Mouse (Mus musculus) heart, embryonic 14.5 days (tissue): ENCODE data around the gene Sarnp. TPM values are rescaled to one million over a fixed set of nuclear protein-coding genes. Genes with fewer than 3 reads are reported as not detected.
"Not testable (repeated sequence)": the region's sequence is repeated elsewhere in the genome, so short reads cannot be mapped to it uniquely, and the experiment has no call there.

Experiments used
- ATAC-seq: fragments of 200-750 bp; cut with Nextera tagmentation; 2 replicates; pipeline ENCODE4 v1.8.0; 2017; ENCODE audit warnings: low read depth, moderate TSS enrichment; ENCODE audit not compliant: insufficient number of reproducible peaks, insufficient read depth, low FRiP score
- H3K27ac ChIP-seq, 2 experiments: fragments of 200-500 bp in 1 of 2; fragments of 300-500 bp in 1 of 2; sonication (generic) in 1 of 2; replicated peaks in 1 of 2; 2 replicates each; pipeline ENCODE4 v1.5.1; 2012 to 2014; ENCODE audit warnings: low read depth in 2 of 2, low read length in 2 of 2, control low read depth in 1 of 2, mild to moderate bottlenecking in 1 of 2, mixed read lengths in 1 of 2; ENCODE audit not compliant: control insufficient read depth in 1 of 2, insufficient read depth in 1 of 2
- H3K27me3 ChIP-seq: fragments of 300-500 bp; sonication (generic); 2 replicates; pipeline ENCODE4 v1.6.1; 2014; ENCODE audit warnings: mild to moderate bottlenecking, low read length, control low read depth; ENCODE audit not compliant: control insufficient read depth, insufficient read depth
- H3K36me3 ChIP-seq: fragments of 300-500 bp; sonication (generic); 2 replicates; pipeline ENCODE4 v1.6.1; 2014; ENCODE audit warnings: mild to moderate bottlenecking, control low read depth, low read length, mixed read lengths; ENCODE audit not compliant: control insufficient read depth, insufficient read depth
- H3K4me1 ChIP-seq, 2 experiments: fragments of 200-500 bp in 1 of 2; fragments of 300-500 bp in 1 of 2; sonication (generic) in 1 of 2; 2 replicates each; pipeline ENCODE4 v1.6.1; 2012 to 2014; ENCODE audit warnings: low read length in 2 of 2, control low read depth in 1 of 2, mixed read lengths in 1 of 2; ENCODE audit not compliant: control insufficient read depth in 2 of 2, insufficient read depth in 2 of 2
- H3K4me2 ChIP-seq: fragments of 300-500 bp; sonication (generic); 2 replicates; pipeline ENCODE4 v1.6.1; 2014; ENCODE audit warnings: mild to moderate bottlenecking, low read length
- H3K4me3 ChIP-seq, 2 experiments: fragments of 200-500 bp in 1 of 2; fragments of 300-500 bp in 1 of 2; sonication (generic) in 1 of 2; 2 replicates each; pipeline ENCODE4 v1.5.1; 2012 to 2014; ENCODE audit warnings: low read length in 2 of 2, mild to moderate bottlenecking in 2 of 2, control low read depth in 1 of 2, low read depth in 1 of 2, moderate library complexity in 1 of 2; ENCODE audit not compliant: control insufficient read depth in 1 of 2, insufficient read depth in 1 of 2
- H3K9ac ChIP-seq: fragments of 300-500 bp; sonication (generic); 2 replicates; pipeline ENCODE4 v1.6.1; 2014; ENCODE audit warnings: mild to moderate bottlenecking, low read length
- H3K9me3 ChIP-seq: fragments of 300-500 bp; sonication (generic); 2 replicates; pipeline ENCODE4 v1.6.1; 2016; ENCODE audit warnings: low read length, control low read depth; ENCODE audit not compliant: control insufficient read depth
- WGBS: fragments of 180-500 bp; shearing (Covaris S2); extraction: QIAGEN DNeasy Blood & Tissue Kit; methylation state at CpG from one replicate; pipeline ENCODE4 v1.1.7; 2014; 5-methylcytosine and 5-hydroxymethylcytosine counted together
- polyA plus RNA-seq: library from polyadenylated mRNA; unstranded; fragments of >200 nt; fragmentation: Nextera tagmentation; extraction: Ambion mirVana; gene quantifications from 2 replicates; pipeline ENCODE4 v1.2.1, GENCODE M21; 2014

Gene Sarnp
- polyA plus RNA-seq, 1 experiment from 2014 or later = 168 TPM

DNA sequence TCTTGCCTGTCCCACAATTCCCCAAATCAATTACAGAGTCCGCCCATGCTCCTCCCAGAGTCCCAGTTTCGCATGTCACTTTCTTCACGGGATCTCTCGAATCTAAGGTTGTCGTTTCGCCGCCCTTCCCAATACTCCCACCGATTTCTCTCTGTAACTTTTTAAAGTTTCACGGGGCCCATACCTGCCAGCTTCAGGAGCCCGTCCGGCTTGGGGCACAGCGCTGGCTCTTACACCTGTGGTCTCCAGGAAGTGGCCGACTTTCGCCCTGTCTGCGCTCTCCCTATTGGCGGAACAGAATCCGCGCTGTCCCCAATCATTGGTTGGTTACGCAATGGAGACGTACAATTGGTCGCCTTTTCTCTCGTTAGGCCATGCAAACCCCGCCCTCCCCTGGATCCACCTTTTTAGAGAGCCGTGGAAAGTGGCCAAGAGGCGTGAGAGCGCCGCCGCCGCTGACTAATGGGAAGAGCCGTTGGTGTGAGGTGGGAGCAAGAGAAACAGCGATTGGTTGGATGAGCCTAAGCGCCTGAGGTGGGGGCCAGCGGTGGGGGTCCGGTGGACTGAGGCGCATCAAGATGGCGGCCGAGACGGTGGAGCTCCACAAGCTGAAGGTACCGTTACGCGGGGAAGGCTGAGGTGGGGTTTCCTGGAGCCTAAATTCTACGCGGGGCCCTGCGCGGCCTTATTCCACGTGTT is 4.4 kb downstream of the Sarnp start, which contains the start of gene Ormdl2:
TSS of gene Ormdl2 (minus strand) at position 288 of the 699 bp plus-strand sequence.
- peak; percentile 99 for ATAC-seq
- peak within 1 kb of the TSS; percentile 79 to 91 for H3K4me3 ChIP-seq
- no peaks in the 10 kb centered on the region for H3K27me3 ChIP-seq
- peak within 1 kb of the TSS; percentile 92 for H3K9ac ChIP-seq
- peaks cover 53% of the 10 kb centered on the region for H3K36me3 ChIP-seq
- peaks cover 0 to 15% of the 10 kb centered on the region in 2 experiments; a peak in 1 of 4 replicates for H3K4me1 ChIP-seq
- H3K27ac ChIP-seq = peak within 1 kb of the TSS; percentile 55 to 69; a peak in 3 of 4 replicates
- under 1% methylated on average over 46 of the region's 46 CpGs for WGBS
- H3K4me2 ChIP-seq = peak within 1 kb of the TSS; percentile 89
- H3K9me3 ChIP-seq = no peaks in the 10 kb centered on the region

GRCm38 (mm10) chr10:128822135-128822534 is 5.0 kb downstream of the Sarnp start:
- Histone ChIP-seq H3K4me1 (peaks cover 0 to 15% of the 10 kb centered on the region in 2 experiments; a peak in 1 of 4 replicates), H3K36me3 (peaks cover 50% of the 10 kb centered on the region), H3K9ac (peak overlapping the region; percentile 92), H3K27me3 (no peaks in the 10 kb centered on the region), H3K4me2 (peak overlapping the region; percentile 89), H3K9me3 (no peaks in the 10 kb centered on the region), H3K27ac (peak overlapping the region; percentile 55 to 69; a peak in 3 of 4 replicates), H3K4me3 (peak overlapping the region; percentile 79 to 91)
- ATAC-seq = no peak
- 4% methylated on average over 13 of the region's 13 CpGs for WGBS

DNA sequence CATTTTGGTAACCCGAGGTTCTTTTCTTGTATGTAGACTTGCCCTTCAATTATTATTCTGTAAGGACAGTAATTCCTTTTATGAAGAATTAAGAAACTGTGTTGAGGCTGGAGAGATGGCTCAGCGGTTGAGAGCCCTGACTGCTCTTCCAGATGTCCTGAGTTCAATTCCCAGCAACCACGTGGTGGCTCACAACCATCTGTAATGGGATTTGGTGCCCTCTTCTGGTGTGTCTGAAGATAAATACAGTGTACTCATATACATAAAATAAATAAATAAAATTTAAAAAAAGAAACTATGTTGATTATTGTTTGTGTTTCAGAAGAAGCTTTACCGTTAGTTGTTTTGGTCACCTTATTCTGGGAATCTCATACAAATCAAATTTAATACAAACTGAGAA is 6.0 kb downstream of the Sarnp start:
- not testable (repeated sequence) for ATAC-seq, H3K9me3 ChIP-seq, H3K27ac ChIP-seq, H3K27me3 ChIP-seq, H3K9ac ChIP-seq
- Histone ChIP-seq H3K4me1 (peaks cover 0 to 15% of the 10 kb centered on the region in 2 experiments; a peak in 1 of 4 replicates), H3K4me2 (peak overlapping the region; percentile 89), H3K4me3 (peak overlapping the region in 1 of 2 experiments; percentile 91; a peak in 1 of 4 replicates), H3K36me3 (peaks cover 47% of the 10 kb centered on the region)
- 68% methylated on average over 4 of the region's 4 CpGs for WGBS

DNA sequence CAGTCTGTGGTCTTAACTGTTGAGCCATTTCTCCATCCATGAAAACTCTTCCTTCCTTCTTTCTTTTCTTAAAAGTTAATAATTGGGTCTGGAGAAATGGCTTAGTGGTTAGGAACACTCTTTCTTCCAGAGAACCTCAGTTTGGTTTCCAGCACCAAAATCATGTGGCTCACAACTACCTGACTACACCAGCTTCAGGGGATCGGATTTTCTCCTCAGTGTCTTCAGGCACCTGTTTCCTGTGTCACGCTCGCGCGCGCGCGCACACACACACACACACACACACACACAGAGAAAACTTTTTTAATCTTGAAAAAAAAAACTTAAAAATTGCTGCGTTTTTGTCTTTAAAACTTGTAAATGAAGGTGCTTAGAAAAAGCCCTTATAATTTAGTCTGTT is 6.7 kb downstream of the Sarnp start:
- H3K9me3 ChIP-seq = no peaks in the 10 kb centered on the region
- ATAC-seq = no peak
- H3K27ac ChIP-seq = no peak overlapping the region
- H3K4me1 ChIP-seq = peaks cover 0 to 15% of the 10 kb centered on the region in 2 experiments; a peak in 1 of 4 replicates
- no peak overlapping the region for H3K4me2 ChIP-seq
- no peaks in the 10 kb centered on the region for H3K27me3 ChIP-seq
- whole genome bisulfite sequencing = 95% methylated on average over 9 of the region's 9 CpGs
- no peak overlapping the region for H3K4me3 ChIP-seq
- peaks cover 44% of the 10 kb centered on the region for H3K36me3 ChIP-seq
- H3K9ac ChIP-seq = no peak overlapping the region

DNA sequence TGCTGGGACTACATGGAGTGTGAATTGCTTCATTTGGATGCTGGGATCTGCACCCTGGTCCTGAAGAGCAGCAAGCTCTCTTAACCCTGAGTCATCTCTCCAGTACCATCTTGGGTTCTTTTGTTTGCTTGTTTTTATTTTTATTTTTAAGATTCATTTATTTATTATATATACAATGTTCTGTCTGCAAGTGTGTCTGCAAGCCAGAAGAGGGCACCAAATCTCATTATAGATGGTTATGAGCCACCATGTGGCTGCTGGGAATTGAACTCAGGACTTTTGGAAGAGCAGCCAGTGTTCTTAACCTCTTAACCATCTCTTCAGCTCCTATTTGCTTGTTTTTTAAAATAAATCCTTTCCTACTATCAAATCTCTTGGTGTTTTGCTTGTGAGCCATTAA is 20.3 kb downstream of the Sarnp start:
- no peaks in the 10 kb centered on the region for H3K4me1 ChIP-seq
- H3K27ac ChIP-seq = no peak overlapping the region
- no peaks in the 10 kb centered on the region for H3K9me3 ChIP-seq
- peaks cover 88% of the 10 kb centered on the region for H3K36me3 ChIP-seq
- H3K4me2 ChIP-seq = no peak overlapping the region
- no peak overlapping the region for H3K9ac ChIP-seq
- no peak for ATAC-seq
- H3K27me3 ChIP-seq = no peaks in the 10 kb centered on the region
- no peak overlapping the region for H3K4me3 ChIP-seq

DNA sequence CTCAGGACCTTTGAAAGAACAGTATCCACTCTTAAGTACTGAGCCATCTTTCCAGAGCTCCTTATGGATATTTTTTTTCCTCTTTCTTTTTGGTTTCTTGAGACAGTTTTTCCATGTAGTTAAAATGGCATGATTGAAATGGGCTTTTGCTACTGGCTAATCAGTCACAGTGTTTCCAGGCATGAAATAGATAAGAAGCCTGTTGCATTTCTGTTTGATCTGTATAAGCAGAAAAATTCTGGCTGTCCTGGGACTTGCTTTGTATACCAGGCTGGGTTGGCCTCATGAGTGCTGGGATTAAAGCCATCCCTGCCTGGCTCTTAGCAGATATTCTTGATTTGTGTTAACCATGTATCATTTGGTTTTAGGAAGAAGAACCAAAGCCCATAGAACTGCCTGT is 22.3 kb downstream of the Sarnp start:
- ATAC-seq = no peak
- Histone ChIP-seq H3K4me3 (no peak overlapping the region), H3K4me2 (no peak overlapping the region), H3K9ac (no peak overlapping the region), H3K27ac (no peak overlapping the region), H3K36me3 (peaks cover 88% of the 10 kb centered on the region), H3K27me3 (no peaks in the 10 kb centered on the region), H3K9me3 (no peaks in the 10 kb centered on the region), H3K4me1 (no peaks in the 10 kb centered on the region)

- Histone ChIP-seq H3K36me3 (peaks cover 85% of the 10 kb centered on the region), H3K9me3 (no peaks in the 10 kb centered on the region), H3K9ac (no peak overlapping the region), H3K4me1 (no peaks in the 10 kb centered on the region), H3K27ac (no peak overlapping the region), H3K27me3 (no peaks in the 10 kb centered on the region), H3K4me3 (no peak overlapping the region), H3K4me2 (no peak overlapping the region)
- no peak for ATAC-seq
These were observed 23.5 kb downstream of the Sarnp start for GRCm38 (mm10) chr10:128840612-128841011.

DNA sequence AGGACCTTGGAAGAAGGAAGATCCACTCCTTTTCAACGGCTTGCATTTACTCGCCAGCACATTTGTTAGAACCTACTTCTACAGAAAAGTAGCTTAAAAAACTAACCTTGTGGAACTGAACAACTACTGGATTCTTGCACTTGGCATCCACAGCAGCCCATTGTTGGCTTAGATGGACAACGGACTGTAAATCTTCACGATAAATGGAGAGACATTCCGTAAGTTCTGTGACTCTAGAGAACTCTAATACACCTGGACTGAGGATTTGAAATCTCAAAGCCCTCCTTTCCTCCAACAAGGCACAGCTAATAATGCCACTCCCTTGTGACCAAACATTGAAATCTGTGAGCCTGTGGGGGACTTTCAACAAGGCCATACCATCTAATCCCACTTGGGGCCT is 26.1 kb downstream of the Sarnp start:
- H3K27me3 ChIP-seq = no peaks in the 10 kb centered on the region
- H3K4me1 ChIP-seq = no peaks in the 10 kb centered on the region
- no peak overlapping the region for H3K27ac ChIP-seq
- H3K4me2 ChIP-seq = no peak overlapping the region
- no peak overlapping the region for H3K4me3 ChIP-seq
- peaks cover 88% of the 10 kb centered on the region for H3K36me3 ChIP-seq
- WGBS = 92% methylated on average over 5 of the region's 5 CpGs
- H3K9ac ChIP-seq = no peak overlapping the region
- no peaks in the 10 kb centered on the region for H3K9me3 ChIP-seq
- no peak for ATAC-seq
